Mouse (Mus musculus) embryonic facial prominence, embryonic 14.5 days (tissue): ENCODE results near the gene Inpp5k. TPM values are rescaled to one million over a fixed set of nuclear protein-coding genes. Genes with fewer than 3 reads are reported as not detected.
A peak's percentile ranks its signal among the peaks of the same experiment; 100 is the strongest.

Experiments
- ATAC-seq: fragments of 200-750 bp; cut with Nextera tagmentation; 2 replicates; pipeline ENCODE4 v1.8.0; 2017; ENCODE audit warnings: low read depth, moderate number of reproducible peaks, moderate TSS enrichment
- DNase-seq: peaks from one replicate; pipeline ENCODE4 v3.0.0-alpha.2; 2015; ENCODE audit warnings: low spot score
- H3K27ac ChIP-seq: fragments of 300-500 bp; sonication (generic); replicated peaks from 2 replicates; pipeline ENCODE4 v1.5.1; 2014; ENCODE audit warnings: low read depth, mild to moderate bottlenecking, low read length, moderate library complexity
- H3K27me3 ChIP-seq: fragments of 300-500 bp; sonication (generic); replicated peaks from 2 replicates; pipeline ENCODE4 v1.6.1; 2014; ENCODE audit warnings: low read length; ENCODE audit not compliant: control insufficient read depth, insufficient read depth
- H3K36me3 ChIP-seq: fragments of 300-500 bp; sonication (generic); 2 replicates; pipeline ENCODE4 v1.6.1; 2014; ENCODE audit warnings: low read length, mixed read lengths; ENCODE audit not compliant: control insufficient read depth, insufficient read depth
- H3K4me1 ChIP-seq: fragments of 300-500 bp; sonication (generic); 2 replicates; pipeline ENCODE4 v1.6.1; 2014; ENCODE audit warnings: antibody characterized with exemption, low read length; ENCODE audit not compliant: control insufficient read depth, insufficient read depth
- H3K4me2 ChIP-seq: fragments of 300-500 bp; sonication (generic); 2 replicates; pipeline ENCODE4 v1.6.1; 2014; ENCODE audit warnings: low read depth, mild to moderate bottlenecking, low read length, moderate library complexity, mixed read lengths
- H3K4me3 ChIP-seq: fragments of 300-500 bp; sonication (generic); 2 replicates; pipeline ENCODE4 v1.5.1; 2014; ENCODE audit warnings: low read depth, mild to moderate bottlenecking, low read length
- H3K9ac ChIP-seq: fragments of 300-500 bp; sonication (generic); 2 replicates; pipeline ENCODE4 v1.6.1; 2014; ENCODE audit warnings: low read depth, mild to moderate bottlenecking, low read length, moderate library complexity, mixed read lengths
- H3K9me3 ChIP-seq: fragments of 300-500 bp; sonication (generic); 2 replicates; pipeline ENCODE4 v1.6.1; 2016; ENCODE audit warnings: low read length; ENCODE audit not compliant: control insufficient read depth
- WGBS: fragments of 180-500 bp; shearing (Covaris S2); extraction: QIAGEN DNeasy Blood & Tissue Kit; methylation state at CpG from one replicate; pipeline ENCODE4 v1.1.7; 2014; 5-methylcytosine and 5-hydroxymethylcytosine counted together
- polyA plus RNA-seq: library from polyadenylated mRNA; unstranded; fragments of >200 nt; fragmentation: Nextera tagmentation; extraction: Ambion mirVana; gene quantifications from 2 replicates; pipeline ENCODE4 v1.2.1, GENCODE M21; 2014

Gene Inpp5k
- polyA plus RNA-seq, 1 experiment from 2014 or later: 23.7 TPM

DNA sequence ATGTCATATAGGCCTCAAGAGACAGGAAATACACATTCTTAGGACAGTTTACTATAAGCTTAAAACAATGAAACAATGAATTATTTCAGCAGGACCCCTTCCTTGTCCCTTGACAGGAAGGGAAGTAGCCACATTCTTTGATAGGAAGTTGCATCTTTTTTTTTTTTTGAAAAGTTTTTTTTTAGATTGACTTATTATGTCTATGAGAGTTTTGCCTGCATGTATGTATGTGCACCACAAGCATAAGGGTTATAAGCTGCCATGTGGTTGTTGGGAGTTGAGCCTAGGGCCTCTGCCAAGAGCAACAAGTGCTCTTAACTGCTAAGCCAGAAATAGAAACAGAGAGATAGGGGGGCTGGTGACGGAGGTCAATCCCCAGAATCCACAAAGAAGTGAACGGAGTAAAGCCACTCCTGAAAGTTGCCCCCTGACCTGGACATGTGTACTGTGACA lies 6.7 kb upstream of the Inpp5k start:
- ATAC-seq (no peak), DNase-seq (no peak)
- peak overlapping the region; percentile 34; the same call in 1 of the 2 replicates for H3K27ac ChIP-seq
- H3K4me1 ChIP-seq: no peaks in the 10 kb centered on the region
- WGBS: 58% methylated on average over 2 of the region's 2 CpGs
- no peak overlapping the region for H3K9ac ChIP-seq
- H3K36me3 ChIP-seq: peaks cover 78% of the 10 kb centered on the region
- H3K4me3 ChIP-seq: no peak overlapping the region
- no peaks in the 10 kb centered on the region for H3K27me3 ChIP-seq
- H3K4me2 ChIP-seq: no peak overlapping the region
- no peaks in the 10 kb centered on the region for H3K9me3 ChIP-seq

DNA sequence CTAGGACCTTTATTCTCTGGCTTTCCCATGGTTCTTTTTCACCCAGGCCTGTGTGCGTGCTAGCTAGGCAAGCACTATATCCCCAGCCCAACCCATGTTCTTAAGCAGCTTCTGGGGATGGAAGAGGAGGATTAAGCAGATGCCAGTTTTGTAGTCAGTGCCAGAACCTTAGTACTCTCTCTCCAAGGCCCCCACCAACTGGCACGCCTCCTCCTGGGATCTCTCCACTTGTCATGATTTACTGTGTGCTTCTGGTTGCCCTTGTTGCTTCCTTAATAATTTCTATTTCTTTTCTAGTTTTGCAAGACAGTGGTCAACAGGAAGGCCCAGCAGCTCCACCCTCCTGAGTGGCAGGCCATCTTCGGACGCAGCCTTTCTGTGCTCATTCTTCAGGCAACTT lies 5.0 kb upstream of the Inpp5k start:
- Histone ChIP-seq H3K9ac (no peak overlapping the region), H3K4me1 (0 out of 2 replicates have a peak, but pooled peaks cover 5% of the 10 kb centered on the region), H3K27ac (no peak overlapping the region), H3K4me2 (no peak overlapping the region), H3K9me3 (no peaks in the 10 kb centered on the region), H3K36me3 (peaks cover 61% of the 10 kb centered on the region), H3K4me3 (no peak overlapping the region), H3K27me3 (no peaks in the 10 kb centered on the region)
- ATAC-seq: no peak
- DNase-seq: no peak
- WGBS: 94% methylated on average over 4 of the region's 4 CpGs

DNA sequence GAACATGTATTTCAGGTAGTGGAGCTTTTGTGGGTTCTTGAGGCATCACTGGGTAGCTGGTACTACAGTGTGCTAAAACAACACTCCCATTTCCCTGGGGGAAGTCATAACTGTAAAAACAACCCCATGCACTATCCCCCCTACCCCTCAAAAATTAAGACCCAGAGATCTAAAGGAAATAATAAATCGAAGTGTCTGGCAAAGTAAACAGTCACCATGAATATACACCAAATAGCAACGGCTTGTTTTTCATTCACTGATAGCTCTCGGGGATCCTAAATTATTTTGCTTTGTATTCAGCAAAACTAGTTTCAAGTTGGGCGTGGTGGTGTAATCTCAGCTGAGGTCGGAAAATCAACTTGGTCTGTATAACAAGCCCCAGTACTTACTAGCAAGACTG lies 690 bp upstream of the Inpp5k start:
- peaks cover 45% of the 10 kb centered on the region for H3K36me3 ChIP-seq
- ATAC-seq (no peak), DNase-seq (no peak)
- peak overlapping the region; percentile 89 for H3K4me2 ChIP-seq
- H3K9ac ChIP-seq: peak overlapping the region; percentile 74
- H3K9me3 ChIP-seq: no peaks in the 10 kb centered on the region
- H3K27ac ChIP-seq: peak overlapping the region; percentile 84
- peak overlapping the region; percentile 71 for H3K4me3 ChIP-seq
- H3K4me1 ChIP-seq: 0 out of 2 replicates have a peak, but pooled peaks cover 14% of the 10 kb centered on the region
- H3K27me3 ChIP-seq: no peaks in the 10 kb centered on the region
- 11% methylated on average over 5 of the region's 5 CpGs for WGBS

DNA sequence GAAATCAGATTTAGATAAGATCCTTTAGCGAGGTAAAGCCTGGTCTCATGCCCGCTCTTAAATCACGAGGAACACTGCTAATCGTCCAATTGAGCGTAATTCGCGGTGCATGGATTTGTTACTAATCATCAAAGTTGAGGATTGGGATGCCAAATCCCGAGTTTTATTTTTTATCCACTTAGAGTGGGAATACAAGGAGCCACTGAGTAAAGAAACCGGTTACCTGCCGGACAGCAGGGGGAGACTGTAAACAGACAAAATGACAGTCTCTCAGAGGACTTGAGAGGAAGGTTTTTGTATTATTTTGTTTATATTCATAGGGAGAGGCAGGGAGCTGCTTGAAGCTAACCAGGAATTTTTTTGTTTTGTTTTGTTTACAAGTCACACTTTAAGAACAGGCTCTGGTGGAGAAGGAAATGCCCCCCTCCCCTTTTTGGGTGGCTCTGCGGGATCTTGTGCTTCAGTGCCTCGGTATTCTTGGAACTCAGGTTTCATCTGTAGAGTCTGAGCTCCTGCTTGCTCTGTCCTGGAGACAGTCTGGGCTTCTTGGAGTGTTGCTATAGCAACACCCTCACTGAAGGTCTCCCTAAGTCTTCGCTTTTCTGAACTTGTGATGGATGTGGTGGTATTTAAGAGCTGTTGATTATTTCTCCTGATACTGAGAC lies 905 bp downstream of the Inpp5k start:
- ATAC-seq (no peak), DNase-seq (no peak)
- no peaks in the 10 kb centered on the region for H3K9me3 ChIP-seq
- no peaks in the 10 kb centered on the region for H3K27me3 ChIP-seq
- H3K9ac ChIP-seq: peak overlapping the region; percentile 74
- H3K27ac ChIP-seq: no peak overlapping the region
- 8% methylated on average over 13 of the region's 13 CpGs for WGBS
- 0 out of 2 replicates have a peak, but pooled peaks cover 14% of the 10 kb centered on the region for H3K4me1 ChIP-seq
- H3K4me3 ChIP-seq: peak overlapping the region; percentile 71
- peak overlapping the region; percentile 89 for H3K4me2 ChIP-seq
- peaks cover 29% of the 10 kb centered on the region for H3K36me3 ChIP-seq

DNA sequence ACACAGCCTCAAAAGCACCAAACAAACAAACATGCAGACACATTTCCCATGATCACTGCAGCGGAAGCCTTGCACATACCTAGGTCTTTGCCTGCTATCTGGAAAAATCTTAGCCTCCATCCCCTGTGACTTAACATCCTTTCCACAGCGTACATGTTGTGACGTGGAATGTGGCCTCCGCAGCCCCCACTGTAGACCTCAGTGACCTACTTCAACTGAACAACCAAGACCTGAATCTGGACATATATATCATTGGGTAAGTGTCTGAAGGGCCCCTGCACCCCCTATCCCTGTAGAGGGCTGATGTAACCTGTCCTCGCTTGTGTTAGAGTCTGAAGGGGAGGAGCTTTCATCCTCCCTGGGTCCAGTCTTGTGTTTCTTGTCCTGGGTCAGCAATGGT lies 2.1 kb downstream of the Inpp5k start:
- no peaks in the 10 kb centered on the region for H3K27me3 ChIP-seq
- no peak overlapping the region for H3K4me2 ChIP-seq
- H3K4me3 ChIP-seq: no peak overlapping the region
- no peak for ATAC-seq
- no peak overlapping the region for H3K27ac ChIP-seq
- H3K36me3 ChIP-seq: peaks cover 30% of the 10 kb centered on the region
- no peak for DNase-seq
- 93% methylated on average over 5 of the region's 5 CpGs for WGBS
- H3K9ac ChIP-seq: no peak overlapping the region
- H3K4me1 ChIP-seq: 0 out of 2 replicates have a peak, but pooled peaks cover 14% of the 10 kb centered on the region
- no peaks in the 10 kb centered on the region for H3K9me3 ChIP-seq

DNA sequence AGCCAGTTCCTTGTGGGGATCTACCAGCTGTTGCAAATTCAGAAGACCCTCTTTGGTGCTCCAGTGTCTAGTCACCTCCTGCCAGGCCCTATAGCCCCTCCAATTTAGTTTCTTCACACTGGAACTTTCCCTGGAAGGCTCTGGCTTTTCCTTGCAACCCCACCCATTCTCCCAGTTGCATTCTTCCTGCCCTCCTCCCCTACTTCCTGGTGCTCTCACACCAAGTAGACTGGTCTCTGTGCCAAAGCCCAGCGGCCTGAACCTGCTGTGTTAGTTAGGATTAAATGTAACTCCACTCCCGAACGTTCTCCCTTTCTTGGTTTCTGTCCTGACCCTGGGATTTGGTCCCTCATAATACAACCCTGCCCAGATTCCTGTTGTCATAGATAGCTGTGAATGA lies 4.0 kb downstream of the Inpp5k start:
- Histone ChIP-seq H3K27me3 (no peaks in the 10 kb centered on the region), H3K36me3 (peaks cover 28% of the 10 kb centered on the region), H3K4me1 (0 out of 2 replicates have a peak, but pooled peaks cover 13% of the 10 kb centered on the region), H3K4me2 (no peak overlapping the region), H3K9me3 (no peaks in the 10 kb centered on the region), H3K27ac (no peak overlapping the region), H3K9ac (no peak overlapping the region), H3K4me3 (no peak overlapping the region)
- ATAC-seq: no peak
- no peak for DNase-seq
- 70% methylated on average over 3 of the region's 3 CpGs for WGBS

DNA sequence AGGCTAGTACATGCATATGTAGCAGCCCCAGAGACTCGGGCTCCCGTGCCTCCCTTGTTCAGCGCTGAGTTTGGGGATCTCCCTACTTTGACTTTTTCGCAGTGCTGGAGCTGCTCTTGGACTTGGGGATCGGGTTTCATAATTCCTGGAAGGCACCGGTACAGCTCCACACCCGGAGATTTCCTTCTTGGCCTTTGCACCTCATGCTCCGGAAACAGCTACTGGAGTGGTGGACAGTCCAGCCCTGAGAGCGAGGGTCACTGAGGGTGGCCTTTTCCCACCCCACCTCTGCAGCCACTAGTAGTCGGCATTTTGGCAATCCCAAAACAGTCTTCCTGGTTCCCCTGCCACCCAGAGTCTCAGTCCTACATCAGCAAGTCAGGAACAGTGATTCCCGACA lies 4.5 kb downstream of the Inpp5k start:
- H3K36me3 ChIP-seq: peaks cover 28% of the 10 kb centered on the region
- H3K9me3 ChIP-seq: no peaks in the 10 kb centered on the region
- ATAC-seq (no peak), DNase-seq (no peak)
- no peak overlapping the region for H3K4me3 ChIP-seq
- no peak overlapping the region for H3K27ac ChIP-seq
- H3K27me3 ChIP-seq: no peaks in the 10 kb centered on the region
- no peak overlapping the region for H3K9ac ChIP-seq
- 0 out of 2 replicates have a peak, but pooled peaks cover 9% of the 10 kb centered on the region for H3K4me1 ChIP-seq
- no peak overlapping the region for H3K4me2 ChIP-seq
- WGBS: 52% methylated on average over 11 of the region's 11 CpGs

DNA sequence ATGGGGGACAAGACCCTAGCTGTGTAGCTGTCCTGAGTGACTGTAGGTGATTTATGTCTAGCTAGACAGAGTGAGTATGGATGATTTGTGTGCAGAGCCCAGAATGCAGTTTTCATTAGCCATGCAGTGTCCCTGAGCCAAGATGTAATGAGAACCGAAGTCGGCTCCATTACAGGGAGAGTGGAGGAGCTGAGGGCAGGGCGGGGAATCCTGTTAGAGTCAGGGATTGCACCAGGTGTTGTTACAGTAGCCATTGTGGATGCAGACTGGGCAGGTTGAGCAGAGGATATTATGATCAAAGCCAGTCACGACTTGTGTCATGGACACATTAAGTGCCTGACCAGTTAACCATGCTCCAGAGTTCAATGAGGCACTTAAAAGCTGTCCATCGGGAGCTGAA lies 12.5 kb downstream of the Inpp5k start:
- H3K27ac ChIP-seq: no peak overlapping the region
- H3K9me3 ChIP-seq: no peaks in the 10 kb centered on the region
- H3K4me1 ChIP-seq: no peaks in the 10 kb centered on the region
- H3K9ac ChIP-seq: no peak overlapping the region
- H3K27me3 ChIP-seq: no peaks in the 10 kb centered on the region
- DNase-seq (no peak), ATAC-seq (no peak)
- WGBS: 73% methylated on average over 5 of the region's 5 CpGs
- H3K4me2 ChIP-seq: no peak overlapping the region
- no peak overlapping the region for H3K4me3 ChIP-seq
- H3K36me3 ChIP-seq: peaks cover 9% of the 10 kb centered on the region; the same call in 1 of the 2 replicates

DNA sequence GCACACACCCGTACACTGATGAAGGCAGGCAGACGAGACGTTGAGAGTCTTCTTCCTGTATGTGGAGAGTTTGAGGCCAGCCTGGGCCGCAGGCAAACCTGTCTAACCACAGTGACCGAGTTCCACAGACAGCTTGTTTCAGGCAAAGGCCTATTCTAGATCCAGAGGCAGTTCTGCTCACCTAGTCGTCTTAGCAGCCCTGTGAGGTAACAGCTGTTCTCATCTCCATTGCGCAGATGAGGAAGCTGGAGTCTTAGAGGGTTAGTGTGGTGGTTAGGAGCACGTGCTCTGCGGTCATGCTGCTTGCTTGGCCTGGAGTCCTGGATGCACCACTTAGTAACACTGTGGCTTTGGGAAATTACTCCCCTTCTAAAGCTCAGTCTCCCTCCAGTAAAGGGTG lies 13.9 kb downstream of the Inpp5k start:
- H3K9ac ChIP-seq: no peak overlapping the region
- no peak overlapping the region for H3K27ac ChIP-seq
- DNase-seq (no peak), ATAC-seq (no peak)
- no peak overlapping the region for H3K4me3 ChIP-seq
- 82% methylated on average over 9 of the region's 9 CpGs for WGBS
- H3K9me3 ChIP-seq: no peaks in the 10 kb centered on the region
- no peaks in the 10 kb centered on the region for H3K4me1 ChIP-seq
- H3K27me3 ChIP-seq: no peaks in the 10 kb centered on the region
- peaks cover 5% of the 10 kb centered on the region; the same call in 1 of the 2 replicates for H3K36me3 ChIP-seq
- no peak overlapping the region for H3K4me2 ChIP-seq
